In the genomic region with DNA sequence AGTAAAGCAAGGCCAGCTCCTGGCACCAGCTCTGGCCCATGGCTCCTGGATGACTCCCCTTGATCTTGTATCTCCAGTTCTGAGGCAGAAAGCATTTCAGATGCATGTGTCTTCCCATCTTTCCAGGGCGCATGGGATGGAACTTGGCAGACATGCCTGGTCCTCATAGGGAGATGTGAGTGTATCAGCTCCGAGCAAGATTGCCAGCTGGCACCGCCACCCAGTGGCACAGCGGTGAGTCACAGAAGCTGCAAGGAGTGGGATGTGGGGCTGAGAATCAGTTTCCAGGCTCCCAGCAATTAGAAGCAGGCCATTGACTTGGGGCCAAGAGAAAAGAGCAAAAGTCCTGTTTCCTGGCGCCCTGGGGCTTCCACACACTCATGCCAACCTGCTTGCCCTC, we compare ENCODE assay signal across 9 mouse cellular contexts. TPM values are rescaled to one million over a fixed set of nuclear protein-coding genes. Genes with fewer than 3 reads are reported as not detected.
DNase-seq lines count a peak whose midpoint lies in the region; ATAC-seq lines count a peak whose summit lies in the region.
"Had no signal": no experiment of that assay in that cellular context is flagged by ENCODE, and none has a peak within 500 bp of the region (broad histone marks: within the 10 kb centered on the region; RNA-seq: fewer than 3 reads in every experiment).

No protein-coding gene starts in this region.

- ATAC-seq in forebrain, embryonic 14.5 days = peak; percentile 76; the same call in 1 of the 2 replicates
- no peak for ATAC-seq in forebrain, embryonic 12.5 days (ENCODE audit: low FRiP score)
- ATAC-seq in neural tube, embryonic 15.5 days (ENCODE audit: low FRiP score) = peak; percentile 82
- no peak for ATAC-seq in erythroblast, adult 5-6 weeks (replicated peaks; ENCODE audit: low FRiP score, poor library complexity, severe bottlenecking)

- no peaks in the 10 kb centered on the region for H3K4me1 ChIP-seq in forebrain, embryonic 14.5 days (ENCODE audit: control insufficient read depth, insufficient read depth, low read length)
- no peaks in the 10 kb centered on the region for H3K4me1 ChIP-seq in forebrain, embryonic 12.5 days
- H3K4me1 ChIP-seq in neural tube, embryonic 15.5 days = peaks cover 17% of the 10 kb centered on the region
- H3K4me1 ChIP-seq: limb, embryonic 13.5 days had no signal

- no peaks in the 10 kb centered on the region for H3K27me3 ChIP-seq in forebrain, embryonic 14.5 days (replicated peaks; ENCODE audit: control insufficient read depth, insufficient read depth, low read length)
- H3K27me3 ChIP-seq in forebrain, embryonic 12.5 days = no peaks in the 10 kb centered on the region
- no peaks in the 10 kb centered on the region for H3K27me3 ChIP-seq in neural tube, embryonic 15.5 days (replicated peaks)
- H3K27me3 ChIP-seq: limb, embryonic 13.5 days had no signal

- H3K9ac ChIP-seq in forebrain, embryonic 14.5 days (ENCODE audit: low read length) = no peak overlapping the region
- no peak overlapping the region for H3K9ac ChIP-seq in forebrain, embryonic 12.5 days
- no peak overlapping the region for H3K9ac ChIP-seq in neural tube, embryonic 15.5 days (replicated peaks)
- H3K9ac ChIP-seq: limb, embryonic 13.5 days had no signal

- H3K27ac ChIP-seq in forebrain, embryonic 14.5 days (ENCODE audit: low read depth, low read length) = no peak overlapping the region
- no peak overlapping the region for H3K27ac ChIP-seq in forebrain, embryonic 12.5 days
- H3K27ac ChIP-seq in neural tube, embryonic 15.5 days (replicated peaks) = no peak overlapping the region
- H3K27ac ChIP-seq: limb, embryonic 13.5 days had no signal

- peak; percentile 77 for DNase-seq in forebrain, embryonic 14.5 days (ENCODE audit: low spot score)
- DNase-seq in ovary, adult 18-20 months (ENCODE audit: low spot score) = peak; percentile 6
- no peak for DNase-seq in ovary, postnatal 10 days (ENCODE audit: low spot score)
- DNase-seq in layer of hippocampus, adult 8-10 months (ENCODE audit: low spot score in 2 of 2) = peak; percentile 73 to 78
- DNase-seq in embryo, embryonic 11 days = no peak

- whole genome bisulfite sequencing in forebrain, embryonic 14.5 days = 55% methylated on average over 5 of the region's 5 CpGs
- 79% methylated on average over 5 of the region's 5 CpGs for WGBS in forebrain, embryonic 12.5 days
- WGBS in neural tube, embryonic 15.5 days = 62% methylated on average over 5 of the region's 5 CpGs

- no peak overlapping the region for H3K4me3 ChIP-seq in forebrain, embryonic 14.5 days (ENCODE audit: low read depth, low read length)
- no peak overlapping the region for H3K4me3 ChIP-seq in forebrain, embryonic 12.5 days (replicated peaks)
- no peak overlapping the region for H3K4me3 ChIP-seq in neural tube, embryonic 15.5 days (replicated peaks)
- H3K4me3 ChIP-seq: limb, embryonic 13.5 days had no signal

- H3K9me3 ChIP-seq in forebrain, embryonic 14.5 days (replicated peaks; ENCODE audit: control insufficient read depth, low read length) = no peaks in the 10 kb centered on the region
- H3K9me3 ChIP-seq in forebrain, embryonic 12.5 days = no peaks in the 10 kb centered on the region
- H3K9me3 ChIP-seq in neural tube, embryonic 15.5 days (replicated peaks) = no peaks in the 10 kb centered on the region
- H3K9me3 ChIP-seq: limb, embryonic 13.5 days had no signal

- no peak overlapping the region for H3K4me2 ChIP-seq in forebrain, embryonic 14.5 days (ENCODE audit: low read length)
- H3K4me2 ChIP-seq in forebrain, embryonic 12.5 days = no peak overlapping the region
- no peak overlapping the region for H3K4me2 ChIP-seq in neural tube, embryonic 15.5 days
- H3K4me2 ChIP-seq: limb, embryonic 13.5 days had no signal

- no peaks in the 10 kb centered on the region for H3K36me3 ChIP-seq in forebrain, embryonic 14.5 days (ENCODE audit: control insufficient read depth, insufficient read depth, low read length)
- no peaks in the 10 kb centered on the region for H3K36me3 ChIP-seq in forebrain, embryonic 12.5 days (replicated peaks)
- no peaks in the 10 kb centered on the region for H3K36me3 ChIP-seq in neural tube, embryonic 15.5 days
- H3K36me3 ChIP-seq: limb, embryonic 13.5 days had no signal

RNA-seq across cellular contexts. Expression of a gene that starts 34.5 kb away (rescaled TPM):
- 14.9 and 15.3 TPM in 2 replicates for polyA plus RNA-seq in forebrain, embryonic 14.5 days (2014; fragmentation: Nextera tagmentation; extraction: Ambion mirVana)
- polyA plus RNA-seq in forebrain, embryonic 12.5 days (2016; fragmentation: Nextera tagmentation; extraction: Ambion mirVana) = 14.4 TPM in 2 replicates
- total RNA-seq in layer of hippocampus, adult 8-10 months (2022) = 10 to 100 TPM; 31.3 to 32.6 (median 32.0) TPM
- 20.5 and 22.3 TPM in 2 replicates for polyA plus RNA-seq in neural tube, embryonic 15.5 days (2015; fragmentation: Nextera tagmentation; extraction: Ambion mirVana)
- total RNA-seq in erythroblast, adult 5-6 weeks (2015; ENCODE audit: low replicate concordance) = 1.5 and 5.2 TPM in 2 replicates
- total RNA-seq in erythroblast, adult 5-6 weeks (2017; ENCODE audit: low replicate concordance) = 10.2 and 19.0 TPM in 2 replicates

Comparison
In these comparisons a context has a peak if more than half of its experiments do, and no peak if none do; other contexts are left out.
1. ATAC-seq: peak in forebrain, embryonic 14.5 days (single experiment) and neural tube, embryonic 15.5 days (single experiment); none in forebrain, embryonic 12.5 days (single experiment) and erythroblast, adult 5-6 weeks (single experiment).
2. DNase-seq: peak in forebrain, embryonic 14.5 days (single experiment), ovary, adult 18-20 months (single experiment) and layer of hippocampus, adult 8-10 months (2 of 2); none in ovary, postnatal 10 days (single experiment) and embryo, embryonic 11 days (single experiment).